Mouse (Mus musculus) midbrain, embryonic 13.5 days (tissue): ENCODE measurements around the gene Peli1. TPM values are rescaled to one million over a fixed set of nuclear protein-coding genes. Genes with fewer than 3 reads are reported as not detected.
"Not testable (repeated sequence)": the region's sequence is repeated elsewhere in the genome, so short reads cannot be mapped to it uniquely, and the experiment has no call there.

Experiments
- ATAC-seq: fragments of 200-750 bp; cut with Nextera tagmentation; 2 replicates; pipeline ENCODE4 v1.8.0; 2017; ENCODE audit warnings: mild to moderate bottlenecking, moderate TSS enrichment, moderate library complexity
- H3K27ac ChIP-seq: fragments of 300-500 bp; sonication (generic); 2 replicates; pipeline ENCODE4 v1.5.1; 2015; ENCODE audit warnings: inconsistent platforms, mild to moderate bottlenecking, moderate library complexity
- H3K27me3 ChIP-seq: fragments of 300-500 bp; sonication (generic); 2 replicates; pipeline ENCODE4 v1.6.1; 2015; ENCODE audit warnings: mild to moderate bottlenecking, inconsistent platforms
- H3K36me3 ChIP-seq: fragments of 300-500 bp; sonication (generic); 2 replicates; pipeline ENCODE4 v1.6.1; 2015; ENCODE audit warnings: mild to moderate bottlenecking, inconsistent platforms
- H3K4me1 ChIP-seq: fragments of 300-500 bp; sonication (generic); replicated peaks from 2 replicates; pipeline ENCODE4 v1.6.1; 2015; ENCODE audit warnings: inconsistent platforms
- H3K4me2 ChIP-seq: fragments of 300-500 bp; sonication (generic); replicated peaks from 2 replicates; pipeline ENCODE4 v1.6.1; 2015; ENCODE audit warnings: moderate library complexity, mild to moderate bottlenecking, inconsistent platforms
- H3K4me3 ChIP-seq: fragments of 300-500 bp; sonication (generic); replicated peaks from 2 replicates; pipeline ENCODE4 v1.5.1; 2015; ENCODE audit warnings: mild to moderate bottlenecking, inconsistent platforms
- H3K9ac ChIP-seq: fragments of 300-500 bp; sonication (generic); replicated peaks from 2 replicates; pipeline ENCODE4 v1.6.1; 2015; ENCODE audit warnings: mild to moderate bottlenecking, inconsistent platforms
- H3K9me3 ChIP-seq: fragments of 300-500 bp; sonication (generic); 2 replicates; pipeline ENCODE4 v1.6.1; 2016; ENCODE audit warnings: mild to moderate bottlenecking, inconsistent platforms
- WGBS: fragments of 180-500 bp; shearing (Covaris S2); methylation state at CpG from one replicate; pipeline ENCODE4 v1.1.7; 2015; 5-methylcytosine and 5-hydroxymethylcytosine counted together
- polyA plus RNA-seq: library from polyadenylated mRNA; unstranded; fragments of >200 nt; fragmentation: Nextera tagmentation; extraction: Ambion mirVana; gene quantifications from 2 replicates; pipeline ENCODE4 v1.2.1, GENCODE M21; 2015

Peli1 gene
- polyA plus RNA-seq, 1 experiment from 2014 or later: 102 TPM

- Histone ChIP-seq H3K36me3 (no peaks in the 10 kb centered on the region), H3K9me3 (no peaks in the 10 kb centered on the region), H3K9ac (no peak overlapping the region), H3K27me3 (no peaks in the 10 kb centered on the region), H3K4me1 (peaks cover 15% of the 10 kb centered on the region), H3K27ac (no peak overlapping the region), H3K4me2 (peak overlapping the region; percentile 16), H3K4me3 (no peak overlapping the region)
- 6% methylated on average over 5 of the region's 5 CpGs for WGBS
- 0 out of 2 replicates have a peak, but pooled peaks have one; percentile 53 for ATAC-seq
Observed at GRCm38 (mm10) chr11:21163673-21164072, 72.6 kb downstream of the Peli1 start.

- Histone ChIP-seq H3K27ac (no peak overlapping the region), H3K4me1 (peaks cover 20% of the 10 kb centered on the region), H3K4me2 (no peak overlapping the region), H3K27me3 (no peaks in the 10 kb centered on the region), H3K9ac (no peak overlapping the region), H3K9me3 (no peaks in the 10 kb centered on the region), H3K36me3 (no peaks in the 10 kb centered on the region), H3K4me3 (no peak overlapping the region)
- ATAC-seq: 0 out of 2 replicates have a peak, but pooled peaks have one; percentile 38
- 56% methylated on average over 8 of the region's 8 CpGs for WGBS
Observed at GRCm38 (mm10) chr11:21164312-21164993, 73.4 kb downstream of the Peli1 start.

- Histone ChIP-seq H3K4me3 (no peak overlapping the region), H3K9me3 (no peaks in the 10 kb centered on the region), H3K4me1 (peaks cover 20% of the 10 kb centered on the region), H3K27ac (no peak overlapping the region), H3K9ac (no peak overlapping the region), H3K36me3 (no peaks in the 10 kb centered on the region), H3K4me2 (no peak overlapping the region), H3K27me3 (no peaks in the 10 kb centered on the region)
- no peak for ATAC-seq
- 81% methylated on average over 4 of the region's 4 CpGs for WGBS
Observed at GRCm38 (mm10) chr11:21164994-21165560, 74.0 kb downstream of the Peli1 start.

- no peak for ATAC-seq
- Histone ChIP-seq H3K9me3 (no peaks in the 10 kb centered on the region), H3K36me3 (no peaks in the 10 kb centered on the region), H3K4me1 (peaks cover 20% of the 10 kb centered on the region), H3K27ac (no peak overlapping the region), H3K27me3 (no peaks in the 10 kb centered on the region), H3K4me3 (no peak overlapping the region), H3K9ac (no peak overlapping the region), H3K4me2 (no peak overlapping the region)
- WGBS: 98% methylated on average over 2 of the region's 2 CpGs
Observed at GRCm38 (mm10) chr11:21166495-21167096, 75.5 kb downstream of the Peli1 start.

- 21% methylated on average over 6 of the region's 6 CpGs for WGBS
- ATAC-seq: no peak
- no peak overlapping the region for H3K4me2 ChIP-seq
Observed at GRCm38 (mm10) chr11:21168828-21169607, 77.9 kb downstream of the Peli1 start.

GRCm38 (mm10) chr11:21169608-21169860, 78.4 kb downstream of the Peli1 start:
- H3K9me3 ChIP-seq, H3K27ac ChIP-seq, ATAC-seq, H3K4me3 ChIP-seq, H3K36me3 ChIP-seq, H3K9ac ChIP-seq, H3K4me1 ChIP-seq, H3K4me2 ChIP-seq, H3K27me3 ChIP-seq: not testable (repeated sequence)
- WGBS: 97% methylated on average over 1 of the region's 1 CpGs

More at GRCm38 (mm10) chr11:21168828-21169607, 77.9 kb downstream of the Peli1 start:
- no peak overlapping the region for H3K27ac ChIP-seq
- no peak overlapping the region for H3K9ac ChIP-seq
- no peak overlapping the region for H3K4me3 ChIP-seq
- H3K9me3 ChIP-seq: no peaks in the 10 kb centered on the region
- H3K36me3 ChIP-seq: no peaks in the 10 kb centered on the region
- peaks cover 11% of the 10 kb centered on the region for H3K4me1 ChIP-seq
- H3K27me3 ChIP-seq: no peaks in the 10 kb centered on the region

- ATAC-seq: no peak
- Histone ChIP-seq H3K27me3 (no peaks in the 10 kb centered on the region), H3K36me3 (no peaks in the 10 kb centered on the region), H3K9ac (no peak overlapping the region), H3K27ac (no peak overlapping the region), H3K4me3 (no peak overlapping the region), H3K9me3 (no peaks in the 10 kb centered on the region), H3K4me2 (no peak overlapping the region), H3K4me1 (0 out of 2 replicates have a peak, but pooled peaks cover 5% of the 10 kb centered on the region)
- 98% methylated on average over 3 of the region's 3 CpGs for WGBS
Observed at GRCm38 (mm10) chr11:21172281-21172680, 81.2 kb downstream of the Peli1 start.

- WGBS: 95% methylated on average over 6 of the region's 6 CpGs
- H3K4me2 ChIP-seq: no peak overlapping the region
- no peak overlapping the region for H3K4me3 ChIP-seq
- H3K36me3 ChIP-seq: no peaks in the 10 kb centered on the region
- H3K4me1 ChIP-seq: 0 out of 2 replicates have a peak, but pooled peaks cover 2% of the 10 kb centered on the region
- ATAC-seq: no peak
- H3K27ac ChIP-seq: no peak overlapping the region
- no peak overlapping the region for H3K9ac ChIP-seq
- no peaks in the 10 kb centered on the region for H3K27me3 ChIP-seq
- H3K9me3 ChIP-seq: no peaks in the 10 kb centered on the region
Observed at GRCm38 (mm10) chr11:21173926-21174325, 82.8 kb downstream of the Peli1 start.

GRCm38 (mm10) chr11:21174396-21174795, 83.3 kb downstream of the Peli1 start:
- Histone ChIP-seq H3K4me3 (no peak overlapping the region), H3K4me2 (no peak overlapping the region), H3K36me3 (no peaks in the 10 kb centered on the region), H3K27me3 (no peaks in the 10 kb centered on the region), H3K9ac (no peak overlapping the region), H3K9me3 (no peaks in the 10 kb centered on the region), H3K27ac (no peak overlapping the region), H3K4me1 (no peaks in the 10 kb centered on the region)
- 91% methylated on average over 5 of the region's 5 CpGs for WGBS
- ATAC-seq: no peak

GRCm38 (mm10) chr11:21175063-21175462, 84.0 kb downstream of the Peli1 start:
- H3K27ac ChIP-seq: no peak overlapping the region
- WGBS: 89% methylated on average over 7 of the region's 7 CpGs

GRCm38 (mm10) chr11:21176491-21176890, 85.4 kb downstream of the Peli1 start:
- no peak overlapping the region for H3K4me3 ChIP-seq
- H3K4me1 ChIP-seq: no peaks in the 10 kb centered on the region
- no peak overlapping the region for H3K9ac ChIP-seq
- no peak for ATAC-seq
- no peak overlapping the region for H3K27ac ChIP-seq
- no peak overlapping the region for H3K4me2 ChIP-seq
- no peaks in the 10 kb centered on the region for H3K9me3 ChIP-seq
- H3K27me3 ChIP-seq: no peaks in the 10 kb centered on the region
- no peaks in the 10 kb centered on the region for H3K36me3 ChIP-seq

More at GRCm38 (mm10) chr11:21175063-21175462, 84.0 kb downstream of the Peli1 start:
- H3K4me3 ChIP-seq: no peak overlapping the region
- H3K4me1 ChIP-seq: no peaks in the 10 kb centered on the region
- H3K4me2 ChIP-seq: no peak overlapping the region
- H3K27me3 ChIP-seq: no peaks in the 10 kb centered on the region
- H3K9ac ChIP-seq: no peak overlapping the region
- H3K36me3 ChIP-seq: no peaks in the 10 kb centered on the region
- H3K9me3 ChIP-seq: no peaks in the 10 kb centered on the region
- ATAC-seq: no peak

- ATAC-seq: no peak
- no peaks in the 10 kb centered on the region for H3K36me3 ChIP-seq
- H3K4me2 ChIP-seq: no peak overlapping the region
- H3K4me1 ChIP-seq: no peaks in the 10 kb centered on the region
- no peaks in the 10 kb centered on the region for H3K27me3 ChIP-seq
- H3K9ac ChIP-seq: no peak overlapping the region
- H3K4me3 ChIP-seq: no peak overlapping the region
- 66% methylated on average over 4 of the region's 4 CpGs for WGBS
- no peaks in the 10 kb centered on the region for H3K9me3 ChIP-seq
- no peak overlapping the region for H3K27ac ChIP-seq
Observed at GRCm38 (mm10) chr11:21178343-21178742, 87.3 kb downstream of the Peli1 start.
